Mouse (Mus musculus) intestine, postnatal 0 days (tissue): ENCODE data around the gene Chst5. TPM values are rescaled to one million over a fixed set of nuclear protein-coding genes. Genes with fewer than 3 reads are reported as not detected.
A peak's percentile ranks its signal among the peaks of the same experiment; 100 is the strongest.
"Not testable (repeated sequence)": the region's sequence is repeated elsewhere in the genome, so short reads cannot be mapped to it uniquely, and the experiment has no call there.

Experiments
- ATAC-seq: fragments of 200-750 bp; cut with Nextera tagmentation; 2 replicates; pipeline ENCODE4 v1.8.0; 2017; ENCODE audit warnings: mild to moderate bottlenecking, moderate TSS enrichment, moderate library complexity
- H3K27ac ChIP-seq: fragments of 300-500 bp; sonication (generic); 2 replicates; pipeline ENCODE4 v1.5.1; 2014; ENCODE audit warnings: mild to moderate bottlenecking, low read depth, low read length, moderate library complexity
- H3K27me3 ChIP-seq: fragments of 300-500 bp; sonication (generic); replicated peaks from 2 replicates; pipeline ENCODE4 v1.6.1; 2014; ENCODE audit warnings: low read length, mixed read lengths; ENCODE audit not compliant: control insufficient read depth, insufficient read depth
- H3K36me3 ChIP-seq: fragments of 300-500 bp; sonication (generic); 2 replicates; pipeline ENCODE4 v1.6.1; 2014; ENCODE audit warnings: mild to moderate bottlenecking, moderate library complexity; ENCODE audit not compliant: control insufficient read depth, insufficient read depth
- H3K4me1 ChIP-seq: fragments of 300-500 bp; sonication (generic); replicated peaks from 2 replicates; pipeline ENCODE4 v1.6.1; 2014; ENCODE audit warnings: antibody characterized with exemption, low read length, mixed read lengths; ENCODE audit not compliant: control insufficient read depth, insufficient read depth
- H3K4me2 ChIP-seq: fragments of 300-500 bp; sonication (generic); replicated peaks from 2 replicates; pipeline ENCODE4 v1.6.1; 2014; ENCODE audit warnings: low read depth, mild to moderate bottlenecking, moderate library complexity
- H3K4me3 ChIP-seq: fragments of 300-500 bp; sonication (generic); 2 replicates; pipeline ENCODE4 v1.5.1; 2014; ENCODE audit warnings: low read depth, low read length
- H3K9ac ChIP-seq: fragments of 300-500 bp; sonication (generic); 2 replicates; pipeline ENCODE4 v1.6.1; 2014; ENCODE audit warnings: mild to moderate bottlenecking, low read depth, low read length
- H3K9me3 ChIP-seq: fragments of 300-500 bp; sonication (generic); 2 replicates; pipeline ENCODE4 v1.6.1; 2016; ENCODE audit warnings: mixed run types; ENCODE audit not compliant: control insufficient read depth
- CTCF ChIP-seq: sonication (generic); IDR thresholded peaks from 2 replicates; pipeline ENCODE4 v1.5.1; 2016; ENCODE audit warnings: low read depth, mild to moderate bottlenecking, control low read depth, antibody characterized with exemption, moderate library complexity
- WGBS: fragments of 180-500 bp; shearing (Covaris S2); extraction: QIAGEN DNeasy Blood & Tissue Kit; methylation state at CpG from one replicate; pipeline ENCODE4 v1.1.7; 2014; 5-methylcytosine and 5-hydroxymethylcytosine counted together
- polyA plus RNA-seq: library from polyadenylated mRNA; unstranded; fragments of >200 nt; fragmentation: Nextera tagmentation; extraction: Ambion mirVana; gene quantifications from 2 replicates; pipeline ENCODE4 v1.2.1, GENCODE M21; 2015

The Chst5 gene
- polyA plus RNA-seq, 1 experiment from 2014 or later, result 0.44 TPM

DNA sequence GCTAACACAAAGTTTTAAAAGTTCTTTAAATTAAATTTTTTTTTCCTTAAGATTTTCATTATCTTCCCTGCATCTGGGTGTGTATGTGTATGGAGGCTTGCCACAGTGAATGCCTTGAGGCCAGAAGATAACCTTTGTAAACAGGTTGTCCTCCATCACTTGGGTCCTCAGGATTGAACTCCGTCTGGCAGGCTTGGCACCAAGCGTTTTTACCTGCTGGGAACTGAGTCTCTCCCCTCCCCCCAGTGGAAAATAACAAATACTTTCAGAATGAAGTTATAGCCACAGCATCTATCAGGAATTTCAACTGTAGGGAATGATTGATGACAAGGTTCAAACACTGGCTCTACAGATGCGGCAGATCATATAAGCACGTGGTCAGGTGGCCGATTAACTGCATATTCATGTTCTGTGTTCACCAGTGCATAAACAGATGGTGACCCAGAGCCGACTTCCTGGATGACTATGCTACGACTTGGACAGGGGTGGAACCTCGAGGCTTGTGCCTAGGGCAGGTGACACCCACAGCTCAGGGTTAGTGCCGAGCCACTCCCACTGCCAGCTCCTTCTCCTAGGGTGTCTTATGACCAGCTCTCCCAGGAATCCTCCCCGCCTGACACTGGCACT, 29.4 kb upstream of the Chst5 start:
- H3K9ac ChIP-seq, result 0 out of 2 replicates have a peak overlapping the region, but pooled peaks have one; percentile 13
- WGBS, result 4% methylated on average over 10 of the region's 10 CpGs
- ATAC-seq, result peak; percentile 95

DNA sequence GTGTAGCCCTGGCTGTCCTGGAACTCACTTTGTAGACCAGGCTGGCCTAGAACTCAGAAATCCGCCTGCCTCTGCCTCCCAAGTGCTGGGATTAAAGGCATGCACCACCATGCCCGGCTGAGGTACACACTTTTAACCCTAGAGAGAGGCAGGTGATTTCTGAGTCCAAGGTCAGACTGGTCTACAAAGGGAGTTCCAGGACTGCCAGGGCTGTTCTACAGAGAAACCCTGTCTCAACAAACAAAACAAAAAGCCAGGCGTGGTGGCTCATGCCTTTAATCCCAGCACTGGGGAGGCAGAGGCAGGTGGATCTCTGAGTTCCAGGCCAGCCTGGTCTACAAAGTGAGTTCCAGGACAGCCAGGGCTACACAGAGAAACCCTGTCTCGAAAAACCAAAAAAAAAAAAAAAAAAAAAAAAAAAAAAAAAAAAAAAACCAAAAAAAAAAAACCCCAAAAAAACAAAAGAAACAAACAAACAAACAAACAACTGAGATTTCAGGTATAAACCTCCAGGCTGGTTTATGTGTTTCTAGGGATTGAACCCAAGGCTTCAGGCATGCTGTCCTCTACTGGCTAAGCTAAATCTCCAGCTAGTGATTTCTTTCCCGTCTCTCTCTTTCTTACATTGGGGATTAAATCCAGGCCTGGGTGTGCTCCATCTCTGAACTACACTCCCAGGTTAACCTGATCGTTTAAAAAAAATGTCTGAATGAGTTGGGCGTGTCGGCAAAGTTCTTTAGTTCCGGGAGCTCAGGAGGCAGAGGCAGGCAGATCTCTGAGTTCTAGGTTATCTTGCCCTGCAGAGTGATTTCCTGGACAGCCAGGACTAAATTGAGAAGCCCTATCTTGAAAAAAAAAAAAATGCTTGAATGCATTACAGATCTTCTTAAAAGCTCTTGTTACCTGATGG, 28.1 kb upstream of the Chst5 start:
- not testable (repeated sequence) for H3K9me3 ChIP-seq, H3K27me3 ChIP-seq, H3K4me3 ChIP-seq, H3K4me2 ChIP-seq, H3K4me1 ChIP-seq, ATAC-seq, H3K27ac ChIP-seq, H3K9ac ChIP-seq
- peaks cover 11% of the 10 kb centered on the region; the same call in 1 of the 2 replicates for H3K36me3 ChIP-seq
- 85% methylated on average over 8 of the region's 9 CpGs for WGBS

More for the DNA sequence above, 29.4 kb upstream of the Chst5 start:
- TF ChIP-seq CTCF, result no peak
- Histone ChIP-seq H3K27ac (peak overlapping the region; percentile 88), H3K36me3 (peaks cover 16% of the 10 kb centered on the region; the same call in 1 of the 2 replicates), H3K27me3 (no peaks in the 10 kb centered on the region), H3K4me3 (peak overlapping the region; percentile 64), H3K9me3 (no peaks in the 10 kb centered on the region), H3K4me1 (no peaks in the 10 kb centered on the region; the same call in 1 of the 2 replicates), H3K4me2 (peak overlapping the region; percentile 85)

DNA sequence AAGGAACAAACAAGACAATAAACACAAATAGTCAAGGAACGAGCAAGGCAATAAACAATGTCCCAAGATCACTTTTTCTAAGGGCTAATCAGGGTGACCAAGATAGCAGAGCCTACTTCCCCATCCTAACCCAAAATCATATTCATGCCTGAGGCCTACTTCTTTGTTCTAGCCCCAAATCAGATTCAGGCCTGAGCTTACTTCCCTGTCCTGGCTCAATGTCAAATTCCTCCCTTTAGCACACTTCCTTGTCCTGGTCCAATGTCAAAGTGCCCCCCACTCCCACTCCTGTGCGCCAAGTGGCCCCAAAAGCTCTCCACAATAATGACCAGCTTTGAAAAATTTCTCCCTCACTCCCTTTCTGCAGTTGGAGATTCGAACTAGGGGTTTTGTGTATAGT, 26.9 kb upstream of the Chst5 start:
- no peak overlapping the region for H3K9ac ChIP-seq
- H3K9me3 ChIP-seq, result no peaks in the 10 kb centered on the region
- H3K27me3 ChIP-seq, result no peaks in the 10 kb centered on the region
- no peak for TF ChIP-seq CTCF
- no peaks in the 10 kb centered on the region; the same call in 1 of the 2 replicates for H3K4me1 ChIP-seq
- 74% methylated on average over 3 of the region's 3 CpGs for WGBS
- H3K36me3 ChIP-seq, result peaks cover under 1% of the 10 kb centered on the region; the same call in 1 of the 2 replicates
- H3K4me2 ChIP-seq, result no peak overlapping the region
- ATAC-seq, result no peak
- H3K4me3 ChIP-seq, result no peak overlapping the region
- no peak overlapping the region for H3K27ac ChIP-seq

DNA sequence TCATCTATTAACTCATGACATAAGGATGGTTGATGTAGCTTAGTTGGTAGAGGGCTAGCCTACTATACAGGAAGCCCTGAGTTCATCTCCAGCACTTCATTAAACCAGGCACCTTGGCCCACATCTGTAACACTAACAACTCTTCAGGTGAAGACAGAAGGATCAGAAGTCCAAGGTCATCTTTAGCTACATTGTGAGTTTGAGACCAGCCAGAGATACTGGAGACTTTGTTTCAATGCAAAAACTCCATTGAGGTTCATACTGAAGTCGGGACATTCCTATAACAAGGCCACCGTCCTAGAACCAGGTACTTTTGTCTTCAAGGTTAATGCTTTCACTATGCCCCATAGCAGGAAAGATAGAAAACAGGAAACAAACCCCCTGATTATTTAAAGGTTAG, 24.0 kb upstream of the Chst5 start:
- Histone ChIP-seq H3K4me2 (no peak overlapping the region), H3K27ac (no peak overlapping the region), H3K9me3 (no peaks in the 10 kb centered on the region), H3K36me3 (no peaks in the 10 kb centered on the region), H3K27me3 (no peaks in the 10 kb centered on the region), H3K4me1 (no peaks in the 10 kb centered on the region), H3K9ac (no peak overlapping the region), H3K4me3 (no peak overlapping the region)
- no peak for TF ChIP-seq CTCF
- ATAC-seq, result no peak
- 88% methylated on average over 2 of the region's 2 CpGs for WGBS

DNA sequence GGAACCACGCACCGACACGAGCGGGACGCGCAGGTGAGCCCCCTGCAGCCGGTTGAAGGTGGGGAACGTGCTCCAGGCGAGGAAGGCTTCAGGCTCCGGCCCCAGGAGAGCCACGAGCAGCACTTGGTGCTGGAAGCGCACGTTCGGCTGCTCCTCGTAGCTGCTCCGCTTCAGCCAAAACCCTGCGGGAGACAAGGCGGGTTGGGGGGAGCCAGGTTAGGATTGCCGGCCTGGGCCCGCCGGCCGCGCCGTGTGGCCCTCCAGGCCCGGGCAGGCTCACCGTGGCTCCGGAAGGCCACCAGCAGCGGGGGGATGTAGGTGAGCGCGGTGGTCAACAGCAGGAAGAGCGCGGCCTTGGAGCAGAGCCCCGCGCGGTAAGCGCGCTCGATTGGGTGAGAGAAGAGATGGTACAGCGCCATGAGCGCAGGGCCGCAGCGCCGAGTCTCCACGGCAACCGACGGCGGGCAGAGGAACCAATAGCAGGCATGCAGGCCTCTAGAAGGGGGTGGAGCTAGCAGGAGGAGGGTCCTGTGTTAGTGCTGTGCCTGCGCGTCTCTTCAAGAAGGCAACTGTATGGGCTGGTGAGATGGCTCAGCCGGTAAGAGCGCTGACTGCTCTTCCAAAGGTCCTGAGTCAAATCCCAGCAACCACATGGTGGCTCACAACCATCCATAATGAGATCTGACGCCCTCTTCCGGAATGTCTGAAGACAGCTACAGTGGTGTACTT, 23.3 kb upstream of the Chst5 start, which contains the start of gene Tmem231:
Gene Tmem231, minus strand, starts transcription at position 534 of the 729 bp plus-strand sequence.
- no peak within 1 kb of the TSS for H3K27ac ChIP-seq
- ATAC-seq, result peak; percentile 93
- peak within 1 kb of the TSS; percentile 62 for H3K4me3 ChIP-seq
- H3K9ac ChIP-seq, result peak within 1 kb of the TSS; percentile 51
- under 1% methylated on average over 53 of the region's 53 CpGs for WGBS
- H3K36me3 ChIP-seq, result no peaks in the 10 kb centered on the region
- H3K9me3 ChIP-seq, result no peaks in the 10 kb centered on the region
- H3K27me3 ChIP-seq, result no peaks in the 10 kb centered on the region
- no peaks in the 10 kb centered on the region for H3K4me1 ChIP-seq
- TF ChIP-seq CTCF, result peak; percentile 42; the same call in 1 of the 2 replicates
- H3K4me2 ChIP-seq, result peak within 1 kb of the TSS; percentile 98
